ENCODE assay signal across 8 mouse cellular contexts in genomic region chr19:10182142-10182541, GRCm38 (mm10). TPM values are rescaled to one million over a fixed set of nuclear protein-coding genes. Genes with fewer than 3 reads are reported as not detected.
DNase-seq lines count a peak whose midpoint lies in the region; ATAC-seq and TF ChIP-seq lines count a peak whose summit lies in the region.

No protein-coding gene starts in this region.

- no peak for ATAC-seq in limb, embryonic 15.5 days (ENCODE audit: insufficient number of reproducible peaks, low FRiP score, low TSS enrichment, low read depth)
- no peak for ATAC-seq in stomach, postnatal 0 days (ENCODE audit: low FRiP score, low TSS enrichment)

- H3K4me2 ChIP-seq in limb, embryonic 15.5 days, result peak overlapping the region; percentile 68
- peak overlapping the region; percentile 78 for H3K4me2 ChIP-seq in stomach, postnatal 0 days (replicated peaks; ENCODE audit: low read depth)

- no peak for TF ChIP-seq CTCF in cerebellum, adult 2 months (IDR thresholded peaks at IDR 0.05; ENCODE audit: borderline replicate concordance, insufficient read depth, low read depth, low read length)
- TF ChIP-seq CTCF in thymus, adult 2 months (IDR thresholded peaks at IDR 0.05; ENCODE audit: borderline replicate concordance, control insufficient read depth, extremely low read depth, insufficient read depth, low read length, poor library complexity), result no peak
- no peak for TF ChIP-seq CTCF in stomach, postnatal 0 days (IDR thresholded peaks at IDR 0.05; ENCODE audit: low read depth)

- TF ChIP-seq EP300 in stomach, postnatal 0 days (optimal IDR thresholded peaks at IDR 0.05), result no peak

- no peaks in the 10 kb centered on the region for H3K27me3 ChIP-seq in cerebellum, adult 2 months (ENCODE audit: control insufficient read depth, insufficient read depth, low read length)
- H3K27me3 ChIP-seq in thymus, adult 2 months (ENCODE audit: control insufficient read depth, insufficient read depth, low read length), result no peaks in the 10 kb centered on the region
- H3K27me3 ChIP-seq in limb, embryonic 15.5 days, result no peaks in the 10 kb centered on the region
- no peaks in the 10 kb centered on the region for H3K27me3 ChIP-seq in stomach, postnatal 0 days (ENCODE audit: control insufficient read depth, insufficient read depth, low read length)

- TF ChIP-seq POLR2A in cerebellum, adult 2 months (IDR thresholded peaks at IDR 0.05; ENCODE audit: borderline replicate concordance, insufficient read depth, low read length), result no peak
- no peak for TF ChIP-seq POLR2A in thymus, adult 2 months (IDR thresholded peaks at IDR 0.05; ENCODE audit: control insufficient read depth, extremely low read depth, insufficient read depth, low read length, poor library complexity)

- no peak overlapping the region for H3K9ac ChIP-seq in limb, embryonic 15.5 days
- no peak overlapping the region for H3K9ac ChIP-seq in stomach, postnatal 0 days (ENCODE audit: low read length)

- H3K27ac ChIP-seq in cerebellum, adult 2 months (ENCODE audit: insufficient read depth, low read length), result no peak overlapping the region
- no peak overlapping the region for H3K27ac ChIP-seq in thymus, adult 2 months (ENCODE audit: control insufficient read depth, insufficient read depth, low read length)
- peak overlapping the region; percentile 60 for H3K27ac ChIP-seq in limb, embryonic 15.5 days
- no peak overlapping the region for H3K27ac ChIP-seq in stomach, postnatal 0 days (replicated peaks)

- no peaks in the 10 kb centered on the region for H3K9me3 ChIP-seq in limb, embryonic 15.5 days
- no peaks in the 10 kb centered on the region for H3K9me3 ChIP-seq in stomach, postnatal 0 days (ENCODE audit: control insufficient read depth, low read length)

- DNase-seq in cerebellum, adult 2 months, result no peak
- DNase-seq in cerebellum, adult 8-10 months, result no peak
- DNase-seq in thymus, adult 2 months, result no peak
- no peak for DNase-seq in thymus, postnatal 14 days
- no peak for DNase-seq in stomach, postnatal 0 days (ENCODE audit: low spot score)
- no peak for DNase-seq in Muller cell, postnatal 12 days (ENCODE audit: inconsistent ontology term)
- no peak for DNase-seq in cerebellum, adult 9-10 months

- H3K36me3 ChIP-seq in thymus, adult 2 months (ENCODE audit: control insufficient read depth, insufficient read depth, low read length), result no peaks in the 10 kb centered on the region
- H3K36me3 ChIP-seq in limb, embryonic 15.5 days, result peaks cover 23% of the 10 kb centered on the region
- peaks cover 8% of the 10 kb centered on the region; the same call in 1 of the 2 replicates for H3K36me3 ChIP-seq in stomach, postnatal 0 days (ENCODE audit: control insufficient read depth, insufficient read depth, low read length)

- peak overlapping the region; percentile 90 for H3K4me3 ChIP-seq in cerebellum, adult 2 months (replicated peaks; ENCODE audit: insufficient read depth, low read depth, low read length)
- H3K4me3 ChIP-seq in thymus, adult 2 months (ENCODE audit: control insufficient read depth, insufficient read depth, low read length), result peak overlapping the region; percentile 8; the same call in 1 of the 2 replicates
- H3K4me3 ChIP-seq in limb, embryonic 15.5 days, result peak overlapping the region; percentile 65
- peak overlapping the region; percentile 80 for H3K4me3 ChIP-seq in stomach, postnatal 0 days (ENCODE audit: low read depth, low read length)

- 0 out of 2 replicates have a peak, but pooled peaks cover 4% of the 10 kb centered on the region for H3K4me1 ChIP-seq in cerebellum, adult 2 months (ENCODE audit: control insufficient read depth, insufficient read depth, low read length)
- peaks cover 11% of the 10 kb centered on the region for H3K4me1 ChIP-seq in thymus, adult 2 months (replicated peaks; ENCODE audit: control insufficient read depth, insufficient read depth, low read length)
- H3K4me1 ChIP-seq in limb, embryonic 15.5 days, result peaks cover 26% of the 10 kb centered on the region
- peaks cover 2% of the 10 kb centered on the region; the same call in 1 of the 2 replicates for H3K4me1 ChIP-seq in stomach, postnatal 0 days (replicated peaks; ENCODE audit: control insufficient read depth, insufficient read depth)

- 14% methylated on average over 7 of the region's 7 CpGs for WGBS in cerebellum, adult 2 months
- WGBS in thymus, adult 2 months, result 36% methylated on average over 7 of the region's 7 CpGs
- WGBS in limb, embryonic 15.5 days, result 32% methylated on average over 7 of the region's 7 CpGs
- WGBS in stomach, postnatal 0 days, result 24% methylated on average over 7 of the region's 7 CpGs

RNA-seq across cellular contexts. Expression of gene Fads1, which starts 0.5 kb away (rescaled TPM):
- 141 and 161 TPM in 2 replicates for polyA plus RNA-seq in cerebellum, adult 2 months (2012; rRNA removed)
- 50.2 and 51.4 TPM in 2 replicates for polyA plus RNA-seq in thymus, adult 2 months (2012; rRNA removed)
- polyA plus RNA-seq in limb, embryonic 15.5 days (2015; fragmentation: Nextera tagmentation; extraction: Ambion mirVana), result 79.8 and 81.1 TPM in 2 replicates
- polyA plus RNA-seq in stomach, postnatal 0 days (2015; fragmentation: Nextera tagmentation; extraction: Ambion mirVana), result 36.3 TPM in 2 replicates

RNA-seq across cellular contexts. Expression of gene Tmem258, which starts 21.7 kb away (rescaled TPM):
- 59.2 and 65.5 TPM in 2 replicates for polyA plus RNA-seq in cerebellum, adult 2 months (2012; rRNA removed)
- 159 and 189 TPM in 2 replicates for polyA plus RNA-seq in thymus, adult 2 months (2012; rRNA removed)
- polyA plus RNA-seq in limb, embryonic 15.5 days (2015; fragmentation: Nextera tagmentation; extraction: Ambion mirVana), result 379 and 471 TPM in 2 replicates
- polyA plus RNA-seq in stomach, postnatal 0 days (2015; fragmentation: Nextera tagmentation; extraction: Ambion mirVana), result 330 and 370 TPM in 2 replicates

RNA-seq across cellular contexts. Expression of gene Fen1, which starts 21.8 kb away (rescaled TPM):
- polyA plus RNA-seq in cerebellum, adult 2 months (2012; rRNA removed), result 19.9 and 20.2 TPM in 2 replicates
- 43.8 and 57.8 TPM in 2 replicates for polyA plus RNA-seq in thymus, adult 2 months (2012; rRNA removed)
- 65.9 and 66.7 TPM in 2 replicates for polyA plus RNA-seq in limb, embryonic 15.5 days (2015; fragmentation: Nextera tagmentation; extraction: Ambion mirVana)
- 27.8 and 29.2 TPM in 2 replicates for polyA plus RNA-seq in stomach, postnatal 0 days (2015; fragmentation: Nextera tagmentation; extraction: Ambion mirVana)

RNA-seq across cellular contexts. Expression of gene Myrf, which starts 58.4 kb away (rescaled TPM):
- polyA plus RNA-seq in cerebellum, adult 2 months (2012; rRNA removed), result 35.0 and 43.1 TPM in 2 replicates
- 2.7 and 4.9 TPM in 2 replicates for polyA plus RNA-seq in thymus, adult 2 months (2012; rRNA removed)
- 0.55 and 0.60 TPM in 2 replicates for polyA plus RNA-seq in limb, embryonic 15.5 days (2015; fragmentation: Nextera tagmentation; extraction: Ambion mirVana)
- 9.6 and 10.7 TPM in 2 replicates for polyA plus RNA-seq in stomach, postnatal 0 days (2015; fragmentation: Nextera tagmentation; extraction: Ambion mirVana)

Comparison
In these comparisons a context has a peak if more than half of its experiments do, and no peak if none do; other contexts are left out.
1. H3K4me3 ChIP-seq: peak in every context shown above with its lines; median percentile 90 in cerebellum, adult 2 months; 80 in stomach, postnatal 0 days; 65 in limb, embryonic 15.5 days; 8 in thymus, adult 2 months.